Mouse (Mus musculus): ENCODE measurements at regions not wholly inside any gene's neighbourhood (a gene's known extent, or its start where the extent isn't known, plus 50 kb on each side); places are given as distances from the start of the nearest gene placed in this dataset.

DNA sequence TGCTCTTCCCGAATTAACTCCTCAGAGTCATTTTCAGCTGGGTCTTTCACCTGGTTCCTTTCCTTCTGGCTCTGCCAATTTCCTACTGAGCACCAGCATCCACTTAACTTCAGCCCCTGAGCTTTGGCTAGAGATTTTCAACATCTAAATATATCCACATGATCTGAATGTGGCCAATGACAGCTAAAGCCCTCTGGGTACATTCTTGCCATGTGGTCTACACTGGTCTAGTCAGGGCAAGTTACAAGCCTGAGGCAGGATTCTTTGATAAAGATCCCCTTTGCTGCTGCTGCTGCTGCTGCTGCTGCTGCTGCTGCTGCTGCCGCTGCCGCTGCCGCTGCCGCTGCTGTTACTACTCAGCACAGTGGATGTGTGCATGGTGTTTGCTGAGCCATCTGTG is 109.3 kb upstream of the Pabpc6 start:
- no peaks in the 10 kb centered on the region for H3K36me3 ChIP-seq
- H3K27ac ChIP-seq (replicated peaks) = no peak overlapping the region
- no peak for ATAC-seq (replicated peaks)
- H3K9ac ChIP-seq (replicated peaks) = no peak overlapping the region
- H3K27me3 ChIP-seq = no peaks in the 10 kb centered on the region
- 88% methylated on average over 5 of the region's 5 CpGs for WGBS
- H3K4me1 ChIP-seq = peaks cover 27% of the 10 kb centered on the region
- no peak overlapping the region for H3K4me3 ChIP-seq
- H3K4me2 ChIP-seq (replicated peaks) = no peak overlapping the region
- H3K9me3 ChIP-seq = no peaks in the 10 kb centered on the region

- Histone ChIP-seq H3K27ac (replicated peaks) (peak overlapping the region; percentile 73), H3K9ac (replicated peaks) (no peak overlapping the region), H3K9me3 (no peaks in the 10 kb centered on the region), H3K4me1 (peaks cover 27% of the 10 kb centered on the region), H3K4me3 (no peak overlapping the region), H3K4me2 (replicated peaks) (no peak overlapping the region), H3K27me3 (no peaks in the 10 kb centered on the region), H3K36me3 (no peaks in the 10 kb centered on the region)
- no peak for ATAC-seq (replicated peaks)
These were observed 107.6 kb upstream of the Pabpc6 start for GRCm38 (mm10) chr17:9777165-9777564.

DNA sequence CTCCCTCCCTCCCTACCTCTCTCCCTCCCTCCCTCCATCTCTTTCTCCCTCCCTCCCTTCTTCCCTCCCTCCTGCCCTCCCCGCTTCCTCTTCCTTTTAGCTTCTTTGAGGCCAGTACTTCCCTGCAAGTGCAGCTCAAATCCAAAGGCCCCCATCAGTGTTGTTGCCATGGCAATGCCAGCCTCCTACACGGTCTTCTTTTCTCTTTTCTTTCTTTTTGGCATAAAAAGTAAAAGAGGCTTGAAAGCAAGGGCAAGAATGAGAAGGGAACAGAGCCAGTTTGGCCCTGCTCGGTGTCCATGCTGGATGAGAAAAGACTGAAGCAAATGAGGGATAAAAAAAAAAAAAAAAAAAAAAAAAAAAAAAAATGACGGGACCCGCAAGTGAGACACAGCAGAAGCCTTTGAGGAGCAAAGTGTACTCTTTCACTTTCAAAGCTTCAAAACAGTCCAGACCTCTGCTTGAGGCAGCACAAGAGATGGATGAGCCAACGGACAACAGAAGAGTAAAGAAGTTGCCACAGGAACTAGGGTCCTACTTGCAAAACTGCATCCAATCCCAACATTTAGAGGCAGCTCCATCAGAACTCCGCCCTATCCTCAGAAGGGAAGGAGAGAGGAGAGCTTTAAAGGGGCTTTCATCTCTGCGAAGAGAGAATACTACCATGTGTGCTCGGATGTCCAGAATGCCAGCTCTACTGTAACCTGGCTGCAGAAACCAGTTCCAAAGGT is 106.9 kb upstream of the Pabpc6 start:
- Histone ChIP-seq H3K4me1 (peaks cover 27% of the 10 kb centered on the region), H3K4me2 (replicated peaks) (peak overlapping the region; percentile 1; the same call in 1 of the 2 replicates)
- 7% methylated on average over 8 of the region's 9 CpGs for WGBS

GRCm38 (mm10) chr17:9775668-9776151 is 106.2 kb upstream of the Pabpc6 start:
- 4% methylated on average over 9 of the region's 9 CpGs for WGBS
- Histone ChIP-seq H3K4me2 (replicated peaks) (no peak overlapping the region), H3K9me3 (no peaks in the 10 kb centered on the region), H3K27me3 (no peaks in the 10 kb centered on the region), H3K9ac (replicated peaks) (no peak overlapping the region), H3K4me3 (no peak overlapping the region), H3K27ac (replicated peaks) (peak overlapping the region; percentile 82), H3K4me1 (peaks cover 27% of the 10 kb centered on the region), H3K36me3 (no peaks in the 10 kb centered on the region)
- peak; percentile 89 for ATAC-seq (replicated peaks)

More for the DNA sequence above, 106.9 kb upstream of the Pabpc6 start:
- Histone ChIP-seq H3K27ac (replicated peaks) (peak overlapping the region; percentile 82), H3K9ac (replicated peaks) (no peak overlapping the region), H3K27me3 (no peaks in the 10 kb centered on the region), H3K9me3 (no peaks in the 10 kb centered on the region), H3K36me3 (no peaks in the 10 kb centered on the region), H3K4me3 (no peak overlapping the region)
- peak; percentile 83 for ATAC-seq (replicated peaks)

- Histone ChIP-seq H3K36me3 (no peaks in the 10 kb centered on the region), H3K27me3 (no peaks in the 10 kb centered on the region), H3K9ac (replicated peaks) (no peak overlapping the region), H3K4me1 (peaks cover 27% of the 10 kb centered on the region), H3K4me2 (replicated peaks) (no peak overlapping the region), H3K27ac (replicated peaks) (peak overlapping the region; percentile 82), H3K4me3 (no peak overlapping the region), H3K9me3 (no peaks in the 10 kb centered on the region)
- WGBS = 40% methylated on average over 11 of the region's 11 CpGs
- ATAC-seq (replicated peaks) = peak; percentile 41; the same call in 1 of the 2 replicates
These were observed 105.5 kb upstream of the Pabpc6 start for GRCm38 (mm10) chr17:9774740-9775629.

GRCm38 (mm10) chr17:9773744-9774143 is 104.2 kb upstream of the Pabpc6 start:
- H3K4me2 ChIP-seq (replicated peaks) = no peak overlapping the region
- no peaks in the 10 kb centered on the region for H3K36me3 ChIP-seq
- H3K27ac ChIP-seq (replicated peaks) = peak overlapping the region; percentile 82; the same call in 1 of the 2 replicates
- H3K4me3 ChIP-seq = no peak overlapping the region
- no peaks in the 10 kb centered on the region for H3K27me3 ChIP-seq
- H3K4me1 ChIP-seq = peaks cover 27% of the 10 kb centered on the region
- no peak overlapping the region for H3K9ac ChIP-seq (replicated peaks)
- no peak for ATAC-seq (replicated peaks)
- WGBS = 78% methylated on average over 2 of the region's 2 CpGs
- no peaks in the 10 kb centered on the region for H3K9me3 ChIP-seq

DNA sequence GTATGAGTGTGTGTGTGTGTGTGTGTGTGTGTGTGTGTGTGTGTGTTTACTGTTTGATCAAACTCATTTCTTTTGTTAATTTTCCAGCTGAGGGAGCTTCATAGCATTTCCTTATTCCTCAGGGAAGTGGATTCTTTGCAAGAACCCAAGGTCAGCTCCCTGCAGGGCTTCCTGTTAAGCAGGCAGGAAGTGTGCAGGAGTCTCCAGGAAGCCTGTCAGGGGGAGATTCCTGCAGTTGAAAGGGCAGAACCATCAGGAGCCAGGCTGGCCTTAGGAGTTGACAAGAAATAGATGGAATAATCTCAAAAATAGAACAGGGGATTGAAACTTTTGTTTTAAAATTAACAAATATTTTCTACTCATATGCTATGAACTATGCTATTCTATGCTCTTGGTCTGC is 98.8 kb upstream of the Pabpc6 start:
- H3K9ac ChIP-seq (replicated peaks) = no peak overlapping the region
- H3K4me2 ChIP-seq (replicated peaks) = no peak overlapping the region
- peaks cover 29% of the 10 kb centered on the region for H3K4me1 ChIP-seq
- H3K27ac ChIP-seq (replicated peaks) = no peak overlapping the region; the same call in 1 of the 2 replicates
- H3K27me3 ChIP-seq = no peaks in the 10 kb centered on the region
- ATAC-seq (replicated peaks) = no peak
- H3K4me3 ChIP-seq = no peak overlapping the region
- H3K36me3 ChIP-seq = no peaks in the 10 kb centered on the region
- no peaks in the 10 kb centered on the region for H3K9me3 ChIP-seq

DNA sequence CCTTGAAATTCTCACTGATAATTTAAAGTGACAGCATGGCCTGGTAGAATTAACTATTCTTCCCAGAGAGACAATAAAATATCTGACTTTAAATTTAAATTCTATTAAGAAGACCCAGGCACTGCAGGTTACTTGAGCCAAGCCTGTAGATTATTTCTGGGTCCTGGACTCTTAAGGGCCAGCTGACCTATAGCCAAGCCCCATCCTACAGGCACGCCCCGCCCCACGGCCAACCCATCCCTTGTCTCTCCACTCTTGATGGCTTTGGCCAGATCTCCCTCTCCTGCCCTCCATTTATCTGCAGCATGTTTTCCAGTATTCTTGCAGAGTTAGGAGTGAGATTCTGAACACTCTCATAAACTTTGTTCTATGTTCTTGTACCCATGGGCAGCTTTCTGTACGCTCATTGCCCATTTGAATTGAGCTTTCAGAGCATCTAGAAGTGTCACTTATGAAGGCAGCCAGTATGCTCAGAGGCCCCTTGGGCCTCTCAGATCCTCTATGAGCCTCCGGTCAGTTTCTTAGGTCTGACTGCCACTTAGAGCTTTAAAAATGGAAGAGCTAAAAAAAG is 96.2 kb upstream of the Pabpc6 start:
- no peak for ATAC-seq (replicated peaks)
- no peaks in the 10 kb centered on the region for H3K36me3 ChIP-seq
- no peaks in the 10 kb centered on the region for H3K9me3 ChIP-seq
- 49% methylated on average over 5 of the region's 5 CpGs for WGBS
- H3K4me1 ChIP-seq = peaks cover 41% of the 10 kb centered on the region
- H3K27me3 ChIP-seq = no peaks in the 10 kb centered on the region
- H3K9ac ChIP-seq (replicated peaks) = no peak overlapping the region
- no peak overlapping the region for H3K4me2 ChIP-seq (replicated peaks)
- peak overlapping the region; percentile 88 for H3K27ac ChIP-seq (replicated peaks)
- H3K4me3 ChIP-seq = no peak overlapping the region

GRCm38 (mm10) chr17:9764701-9765359 is 95.3 kb upstream of the Pabpc6 start:
- H3K4me3 ChIP-seq = peak overlapping the region; percentile 42
- H3K4me1 ChIP-seq = peaks cover 49% of the 10 kb centered on the region
- WGBS = under 1% methylated on average over 22 of the region's 22 CpGs
- H3K27me3 ChIP-seq = no peaks in the 10 kb centered on the region
- peak overlapping the region; percentile 37 for H3K9ac ChIP-seq (replicated peaks)
- no peaks in the 10 kb centered on the region for H3K36me3 ChIP-seq
- peak overlapping the region; percentile 88 for H3K27ac ChIP-seq (replicated peaks)
- peak overlapping the region; percentile 78 for H3K4me2 ChIP-seq (replicated peaks)
- H3K9me3 ChIP-seq = no peaks in the 10 kb centered on the region
- ATAC-seq (replicated peaks) = peak; percentile 93

- Histone ChIP-seq H3K9me3 (no peaks in the 10 kb centered on the region), H3K36me3 (no peaks in the 10 kb centered on the region), H3K9ac (replicated peaks) (peak overlapping the region; percentile 38), H3K4me1 (peaks cover 54% of the 10 kb centered on the region), H3K4me2 (replicated peaks) (peak overlapping the region; percentile 78), H3K27me3 (no peaks in the 10 kb centered on the region), H3K4me3 (peak overlapping the region; percentile 31), H3K27ac (replicated peaks) (peak overlapping the region; percentile 83)
- ATAC-seq (replicated peaks) = peak; percentile 10; the same call in 1 of the 2 replicates
- 2% methylated on average over 9 of the region's 9 CpGs for WGBS
These were observed 94.6 kb upstream of the Pabpc6 start for GRCm38 (mm10) chr17:9764041-9764606.

GRCm38 (mm10) chr17:9763110-9763509 is 93.6 kb upstream of the Pabpc6 start:
- H3K4me3 ChIP-seq = no peak overlapping the region
- H3K27ac ChIP-seq (replicated peaks) = peak overlapping the region; percentile 83
- H3K4me1 ChIP-seq = peaks cover 54% of the 10 kb centered on the region
- no peaks in the 10 kb centered on the region for H3K9me3 ChIP-seq
- no peaks in the 10 kb centered on the region for H3K36me3 ChIP-seq
- peak overlapping the region; percentile 78 for H3K4me2 ChIP-seq (replicated peaks)
- WGBS = 3% methylated on average over 9 of the region's 9 CpGs
- H3K9ac ChIP-seq (replicated peaks) = no peak overlapping the region
- ATAC-seq (replicated peaks) = no peak
- H3K27me3 ChIP-seq = no peaks in the 10 kb centered on the region

Measured in forebrain, embryonic 15.5 days (tissue).